Mouse (Mus musculus) heart, postnatal 0 days (tissue): Measurements from ENCODE around the gene Adrb1.

Experiments
- CTCF ChIP-seq: IDR thresholded peaks from 2 replicates; pipeline ENCODE4 v1.5.1; 2016; ENCODE audit warnings: antibody characterized with exemption, control low read depth, low read depth
- EP300 ChIP-seq: IDR thresholded peaks from 2 replicates; pipeline ENCODE4 v1.6.1; 2016; ENCODE audit warnings: antibody characterized with exemption, low read depth

GRCm38 (mm10) chr19:56722711-56723330 lies 822 bp downstream of the Adrb1 start:
- TF ChIP-seq CTCF (no peak), EP300 (no peak)
